Mouse (Mus musculus): ENCODE results near the gene Paics. TPM values are rescaled to one million over a fixed set of nuclear protein-coding genes. Genes with fewer than 3 reads are reported as not detected.
"Not testable (repeated sequence)": the region's sequence is repeated elsewhere in the genome, so short reads cannot be mapped to it uniquely, and the experiment has no call there.

Paics gene
- total RNA-seq, 1 experiment = 369 TPM

- Histone ChIP-seq H3K9me3 (ENCODE audit: control insufficient read depth, insufficient read depth, low read depth, low read length) (no peaks in the 10 kb centered on the region), H3K9ac (ENCODE audit: insufficient read depth, low read depth, low read length, poor library complexity, severe bottlenecking) (no peak overlapping the region), H3K27ac (ENCODE audit: insufficient read depth, low read depth, low read length, poor library complexity, severe bottlenecking) (no peak overlapping the region), H3K36me3 (ENCODE audit: control insufficient read depth, insufficient read depth, low read length, poor library complexity, severe bottlenecking) (peaks cover 66% of the 10 kb centered on the region), H3K4me3 (ENCODE audit: insufficient read depth in 1 of 2, low read depth in 1 of 2, low read length in 2 of 2, poor library complexity in 1 of 2, severe bottlenecking in 1 of 2) (no peak overlapping the region), H3K4me1 (ENCODE audit: control insufficient read depth in 2 of 2, insufficient read depth in 2 of 2, low read length in 2 of 2, poor library complexity in 1 of 2) (peaks cover 2 to 5% of the 10 kb centered on the region in 2 experiments; a peak in 2 of 4 replicates)
- no peak for DNase-seq (ENCODE audit: low read depth, low spot score)
- in situ Hi-C loops (cut with MboI; ENCODE audit: low sequenced_read_pairs in 2 of 2, unreplicated experiment in 2 of 2) = no loop called here
- TF ChIP-seq CHD2 (IDR thresholded peaks at IDR 0.05; ENCODE audit: low read depth, low read length) (no peak), ZNF384 (IDR thresholded peaks at IDR 0.05; ENCODE audit: low read depth, low read length) (no peak), HCFC1 (IDR thresholded peaks at IDR 0.05; ENCODE audit: borderline replicate concordance, insufficient read depth, low read length) (no peak), ZC3H11A (IDR thresholded peaks at IDR 0.05; ENCODE audit: borderline replicate concordance, low read depth, low read length) (no peak), MAFK (IDR thresholded peaks at IDR 0.05; ENCODE audit: insufficient read depth, low read depth, low read length) (no peak)
These were observed 8.5 kb downstream of the Paics start for GRCm38 (mm10) chr5:76959587-76959986.

GRCm38 (mm10) chr5:76962545-76962944, 11.4 kb downstream of the Paics start:
- H3K9me3 ChIP-seq (ENCODE audit: control insufficient read depth, insufficient read depth, low read depth, low read length) = no peaks in the 10 kb centered on the region
- no peak overlapping the region for H3K9ac ChIP-seq (ENCODE audit: insufficient read depth, low read depth, low read length, poor library complexity, severe bottlenecking)
- peaks cover 64% of the 10 kb centered on the region for H3K36me3 ChIP-seq (ENCODE audit: control insufficient read depth, insufficient read depth, low read length, poor library complexity, severe bottlenecking)
- in situ Hi-C loops (cut with MboI; ENCODE audit: low sequenced_read_pairs in 2 of 2, unreplicated experiment in 2 of 2) = no loop called here
- DNase-seq (ENCODE audit: low read depth, low spot score) = no peak
- H3K27ac ChIP-seq (ENCODE audit: insufficient read depth, low read depth, low read length, poor library complexity, severe bottlenecking) = no peak overlapping the region
- no peak overlapping the region for H3K4me3 ChIP-seq (ENCODE audit: insufficient read depth in 1 of 2, low read depth in 1 of 2, low read length in 2 of 2, poor library complexity in 1 of 2, severe bottlenecking in 1 of 2)
- TF ChIP-seq MAFK (IDR thresholded peaks at IDR 0.05; ENCODE audit: insufficient read depth, low read depth, low read length) (no peak), ZC3H11A (IDR thresholded peaks at IDR 0.05; ENCODE audit: borderline replicate concordance, low read depth, low read length) (no peak), ZNF384 (IDR thresholded peaks at IDR 0.05; ENCODE audit: low read depth, low read length) (no peak), HCFC1 (IDR thresholded peaks at IDR 0.05; ENCODE audit: borderline replicate concordance, insufficient read depth, low read length) (no peak), CHD2 (IDR thresholded peaks at IDR 0.05; ENCODE audit: low read depth, low read length) (no peak)
- 0 out of 4 replicates have a peak, but pooled peaks cover 0 to 2% of the 10 kb centered on the region in 2 experiments for H3K4me1 ChIP-seq (ENCODE audit: control insufficient read depth in 2 of 2, insufficient read depth in 2 of 2, low read length in 2 of 2, poor library complexity in 1 of 2)

GRCm38 (mm10) chr5:76964651-76965050, 13.5 kb downstream of the Paics start:
- in situ Hi-C loops (cut with MboI; ENCODE audit: low sequenced_read_pairs in 2 of 2, unreplicated experiment in 2 of 2) = no loop called here
- Histone ChIP-seq H3K27ac (ENCODE audit: insufficient read depth, low read depth, low read length, poor library complexity, severe bottlenecking) (no peak overlapping the region), H3K9ac (ENCODE audit: insufficient read depth, low read depth, low read length, poor library complexity, severe bottlenecking) (no peak overlapping the region)

GRCm38 (mm10) chr5:76969250-76969649, 18.1 kb downstream of the Paics start:
- Histone ChIP-seq H3K27ac (ENCODE audit: insufficient read depth, low read depth, low read length, poor library complexity, severe bottlenecking) (no peak overlapping the region), H3K4me3 (ENCODE audit: insufficient read depth in 1 of 2, low read depth in 1 of 2, low read length in 2 of 2, poor library complexity in 1 of 2, severe bottlenecking in 1 of 2) (no peak overlapping the region), H3K9ac (ENCODE audit: insufficient read depth, low read depth, low read length, poor library complexity, severe bottlenecking) (no peak overlapping the region), H3K36me3 (ENCODE audit: control insufficient read depth, insufficient read depth, low read length, poor library complexity, severe bottlenecking) (peaks cover 31% of the 10 kb centered on the region), H3K4me1 (ENCODE audit: control insufficient read depth in 2 of 2, insufficient read depth in 2 of 2, low read length in 2 of 2, poor library complexity in 1 of 2) (0 out of 4 replicates have a peak, but pooled peaks cover 0 to 2% of the 10 kb centered on the region in 2 experiments), H3K9me3 (ENCODE audit: control insufficient read depth, insufficient read depth, low read depth, low read length) (no peaks in the 10 kb centered on the region)
- TF ChIP-seq CHD2 (IDR thresholded peaks at IDR 0.05; ENCODE audit: low read depth, low read length) = no peak
- no peak for DNase-seq (ENCODE audit: low read depth, low spot score)
- in situ Hi-C loops (cut with MboI; ENCODE audit: low sequenced_read_pairs in 2 of 2, unreplicated experiment in 2 of 2) = no loop called here

More at GRCm38 (mm10) chr5:76964651-76965050, 13.5 kb downstream of the Paics start:
- no peak for DNase-seq (ENCODE audit: low read depth, low spot score)
- H3K9me3 ChIP-seq (ENCODE audit: control insufficient read depth, insufficient read depth, low read depth, low read length) = no peaks in the 10 kb centered on the region
- no peaks in the 10 kb centered on the region for H3K4me1 ChIP-seq (ENCODE audit: control insufficient read depth in 2 of 2, insufficient read depth in 2 of 2, low read length in 2 of 2, poor library complexity in 1 of 2)
- H3K36me3 ChIP-seq (ENCODE audit: control insufficient read depth, insufficient read depth, low read length, poor library complexity, severe bottlenecking) = peaks cover 62% of the 10 kb centered on the region
- TF ChIP-seq ZC3H11A (IDR thresholded peaks at IDR 0.05; ENCODE audit: borderline replicate concordance, low read depth, low read length) (no peak), CHD2 (IDR thresholded peaks at IDR 0.05; ENCODE audit: low read depth, low read length) (no peak), HCFC1 (IDR thresholded peaks at IDR 0.05; ENCODE audit: borderline replicate concordance, insufficient read depth, low read length) (no peak), ZNF384 (IDR thresholded peaks at IDR 0.05; ENCODE audit: low read depth, low read length) (no peak), MAFK (IDR thresholded peaks at IDR 0.05; ENCODE audit: insufficient read depth, low read depth, low read length) (no peak)
- no peak overlapping the region for H3K4me3 ChIP-seq (ENCODE audit: insufficient read depth in 1 of 2, low read depth in 1 of 2, low read length in 2 of 2, poor library complexity in 1 of 2, severe bottlenecking in 1 of 2)

- H3K36me3 ChIP-seq (ENCODE audit: control insufficient read depth, insufficient read depth, low read length, poor library complexity, severe bottlenecking) = peaks cover 20% of the 10 kb centered on the region
- DNase-seq (ENCODE audit: low read depth, low spot score); H3K9ac ChIP-seq (ENCODE audit: insufficient read depth, low read depth, low read length, poor library complexity, severe bottlenecking); H3K27ac ChIP-seq (ENCODE audit: insufficient read depth, low read depth, low read length, poor library complexity, severe bottlenecking); H3K4me1 ChIP-seq (ENCODE audit: control insufficient read depth in 2 of 2, insufficient read depth in 2 of 2, low read length in 2 of 2, poor library complexity in 1 of 2); in situ Hi-C loops (cut with MboI; ENCODE audit: low sequenced_read_pairs in 2 of 2, unreplicated experiment in 2 of 2); H3K9me3 ChIP-seq (ENCODE audit: control insufficient read depth, insufficient read depth, low read depth, low read length); H3K4me3 ChIP-seq (ENCODE audit: insufficient read depth in 1 of 2, low read depth in 1 of 2, low read length in 2 of 2, poor library complexity in 1 of 2, severe bottlenecking in 1 of 2): not testable (repeated sequence)
These were observed 20.0 kb downstream of the Paics start for GRCm38 (mm10) chr5:76971115-76971514.
